Mouse (Mus musculus) heart, postnatal 0 days (tissue): ENCODE measurements around the gene Efnb2.

Experiments used
- CTCF ChIP-seq: IDR thresholded peaks from 2 replicates; pipeline ENCODE4 v1.5.1; 2016; ENCODE audit warnings: antibody characterized with exemption, control low read depth, low read depth
- EP300 ChIP-seq: IDR thresholded peaks from 2 replicates; pipeline ENCODE4 v1.6.1; 2016; ENCODE audit warnings: antibody characterized with exemption, low read depth

- TF ChIP-seq CTCF (no peak), EP300 (no peak)
Measured at GRCm38 (mm10) chr8:8644160-8644915, 16.7 kb downstream of the Efnb2 start.
